Mouse (Mus musculus) MEL (cell line): ENCODE data around the gene Wwc2.

Experiments
- CTCF ChIP-seq, 3 experiments: IDR thresholded peaks in 2 of 3; conservative IDR thresholded peaks in 1 of 3; 2 replicates each; pipeline ENCODE4 v1.5.1; 2011 to 2012; ENCODE audit warnings: low read length in 3 of 3, low read depth in 2 of 3, mild to moderate bottlenecking in 2 of 3, improper control_type of control experiment in 1 of 3, inconsistent platforms in 1 of 3, mixed read lengths in 1 of 3, moderate library complexity in 1 of 3; ENCODE audit not compliant: control insufficient read depth in 1 of 3, insufficient read depth in 1 of 3, poor library complexity in 1 of 3, severe bottlenecking in 1 of 3
- EP300 ChIP-seq, 2 experiments: IDR thresholded peaks; 2 replicates each; pipeline ENCODE4 v1.6.1; 2011; ENCODE audit warnings: improper control_type of control experiment in 2 of 2, low read length in 2 of 2, low read depth in 1 of 2, mild to moderate bottlenecking in 1 of 2
- MAFK ChIP-seq: IDR thresholded peaks from 2 replicates; pipeline ENCODE4 v1.6.1; 2011; ENCODE audit warnings: low read depth, mild to moderate bottlenecking, low read length, improper control_type of control experiment, borderline replicate concordance
- RAD21 ChIP-seq: IDR thresholded peaks from 2 replicates; pipeline ENCODE4 v1.6.1; 2011; ENCODE audit warnings: mild to moderate bottlenecking, low read depth, low read length, improper control_type of control experiment
- TBP ChIP-seq: IDR thresholded peaks from 2 replicates; pipeline ENCODE4 v1.8.0; 2011; ENCODE audit warnings: low read depth, low read length, improper control_type of control experiment

DNA sequence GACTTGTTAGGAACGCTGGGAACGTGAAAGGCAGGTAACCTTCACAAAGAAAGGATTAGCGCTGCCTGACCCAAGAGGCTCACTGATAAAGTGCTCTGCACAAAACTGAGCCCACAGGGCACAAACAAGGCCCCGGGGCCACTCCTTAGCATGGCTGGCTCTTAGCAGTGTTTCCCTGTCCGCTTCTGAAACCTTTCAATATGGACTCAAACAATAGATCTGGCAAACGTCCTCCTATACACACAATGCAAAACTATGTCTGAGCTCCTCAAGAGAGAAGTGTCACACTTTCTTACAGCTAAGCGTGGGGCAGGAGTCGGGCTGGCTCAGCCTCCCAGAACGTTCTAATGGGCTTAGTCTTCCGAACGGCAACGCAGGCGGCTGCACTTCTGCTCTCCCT, 166.5 kb downstream of the Wwc2 start, which contains the start of gene Cldn22:
- no peak for TF ChIP-seq CTCF (IDR thresholded peaks at IDR 0.05 in 2 of 3, conservative IDR thresholded peaks at IDR 0.05 in 1 of 3; ENCODE audit: control insufficient read depth in 1 of 3, insufficient read depth in 1 of 3, low read depth in 2 of 3, low read length in 3 of 3, poor library complexity in 1 of 3, severe bottlenecking in 1 of 3)
- no peak for TF ChIP-seq TBP
- TF ChIP-seq MAFK, result no peak
- no peak for TF ChIP-seq EP300 (IDR thresholded peaks at IDR 0.05; ENCODE audit: low read depth in 1 of 2, low read length in 2 of 2)
- TF ChIP-seq RAD21, result no peak
